In genomic region chr11:120226421-120227280, GRCm38 (mm10) we compare ENCODE assay signal across 8 mouse cellular contexts. TPM values are rescaled to one million over a fixed set of nuclear protein-coding genes. Genes with fewer than 3 reads are reported as not detected.
DNase-seq lines count a peak whose midpoint lies in the region; ATAC-seq and TF ChIP-seq lines count a peak whose summit lies in the region.

No protein-coding gene starts in this region.

- peak overlapping the region; percentile 55; the same call in 1 of the 2 replicates for H3K4me2 ChIP-seq in liver, embryonic 11.5 days
- no peak overlapping the region for H3K4me2 ChIP-seq in liver, embryonic 12.5 days
- peak overlapping the region; percentile 92 for H3K4me2 ChIP-seq in hindbrain, embryonic 13.5 days
- no peak overlapping the region for H3K4me2 ChIP-seq in midbrain, postnatal 0 days (ENCODE audit: low read depth, low read length, poor library complexity, severe bottlenecking)

- no peak for TF ChIP-seq CTCF in midbrain, postnatal 0 days (IDR thresholded peaks at IDR 0.05)

- H3K27me3 ChIP-seq in liver, embryonic 11.5 days (replicated peaks; ENCODE audit: control insufficient read depth, insufficient read depth, low read length), result peaks cover 33% of the 10 kb centered on the region
- peaks cover 93% of the 10 kb centered on the region for H3K27me3 ChIP-seq in liver, embryonic 12.5 days (replicated peaks)
- no peaks in the 10 kb centered on the region for H3K27me3 ChIP-seq in hindbrain, embryonic 13.5 days
- H3K27me3 ChIP-seq in midbrain, postnatal 0 days (ENCODE audit: insufficient read depth, low read length), result no peaks in the 10 kb centered on the region

- H3K4me1 ChIP-seq in liver, embryonic 11.5 days (replicated peaks; ENCODE audit: control insufficient read depth, insufficient read depth, low read length), result peaks cover 74% of the 10 kb centered on the region
- peaks cover 82% of the 10 kb centered on the region for H3K4me1 ChIP-seq in liver, embryonic 12.5 days
- H3K4me1 ChIP-seq in hindbrain, embryonic 13.5 days (replicated peaks), result peaks cover 79% of the 10 kb centered on the region
- peaks cover 52% of the 10 kb centered on the region for H3K4me1 ChIP-seq in midbrain, postnatal 0 days (ENCODE audit: insufficient read depth, low read length)

- no peak overlapping the region for H3K27ac ChIP-seq in liver, embryonic 11.5 days (ENCODE audit: low read depth, low read length)
- H3K27ac ChIP-seq in liver, embryonic 12.5 days, result no peak overlapping the region
- peak overlapping the region; percentile 100 for H3K27ac ChIP-seq in hindbrain, embryonic 13.5 days
- H3K27ac ChIP-seq in midbrain, postnatal 0 days (ENCODE audit: low read depth, low read length), result no peak overlapping the region

- 57% methylated on average over 12 of the region's 12 CpGs for WGBS in liver, embryonic 11.5 days
- 50% methylated on average over 12 of the region's 12 CpGs for WGBS in liver, embryonic 12.5 days (ENCODE audit: insufficient replicate concordance)
- WGBS in hindbrain, embryonic 13.5 days, result 63% methylated on average over 12 of the region's 12 CpGs
- 57% methylated on average over 12 of the region's 12 CpGs for WGBS in midbrain, postnatal 0 days

- H3K4me3 ChIP-seq in liver, embryonic 11.5 days (ENCODE audit: low read depth, low read length), result no peak overlapping the region
- H3K4me3 ChIP-seq in liver, embryonic 12.5 days, result no peak overlapping the region
- no peak overlapping the region for H3K4me3 ChIP-seq in hindbrain, embryonic 13.5 days
- H3K4me3 ChIP-seq in midbrain, postnatal 0 days (ENCODE audit: low read depth, low read length), result no peak overlapping the region

- DNase-seq in adrenal gland, postnatal 10 days, result peak; percentile 19
- DNase-seq in adrenal gland, adult 8-10 months, result no peak
- DNase-seq in liver, embryonic 11.5 days (ENCODE audit: low spot score), result no peak
- no peak for DNase-seq in midbrain, postnatal 0 days (ENCODE audit: low spot score)
- no peak for DNase-seq in left cerebral cortex, adult 11 months (ENCODE audit: low spot score)

- no peak for ATAC-seq in liver, embryonic 11.5 days (replicated peaks; ENCODE audit: low FRiP score)
- no peak for ATAC-seq in liver, embryonic 12.5 days
- no peak for ATAC-seq in hindbrain, embryonic 13.5 days (ENCODE audit: low FRiP score)
- no peak for ATAC-seq in midbrain, postnatal 0 days (ENCODE audit: low FRiP score)
- no peak for ATAC-seq in megakaryocyte, adult 5-6 weeks (ENCODE audit: poor library complexity, severe bottlenecking)

- H3K36me3 ChIP-seq in liver, embryonic 11.5 days (ENCODE audit: control insufficient read depth, insufficient read depth, low read length), result peaks cover 2% of the 10 kb centered on the region; the same call in 1 of the 2 replicates
- H3K36me3 ChIP-seq in liver, embryonic 12.5 days, result no peaks in the 10 kb centered on the region
- no peaks in the 10 kb centered on the region for H3K36me3 ChIP-seq in hindbrain, embryonic 13.5 days
- no peaks in the 10 kb centered on the region for H3K36me3 ChIP-seq in midbrain, postnatal 0 days (ENCODE audit: insufficient read depth, low read length)

- no peaks in the 10 kb centered on the region for H3K9me3 ChIP-seq in liver, embryonic 11.5 days (ENCODE audit: control insufficient read depth, low read length)
- H3K9me3 ChIP-seq in liver, embryonic 12.5 days (replicated peaks), result no peaks in the 10 kb centered on the region
- no peaks in the 10 kb centered on the region for H3K9me3 ChIP-seq in hindbrain, embryonic 13.5 days
- no peaks in the 10 kb centered on the region for H3K9me3 ChIP-seq in midbrain, postnatal 0 days (ENCODE audit: low read length)

- no peak overlapping the region for H3K9ac ChIP-seq in liver, embryonic 11.5 days (ENCODE audit: low read depth, low read length)
- no peak overlapping the region for H3K9ac ChIP-seq in liver, embryonic 12.5 days
- peak overlapping the region; percentile 100 for H3K9ac ChIP-seq in hindbrain, embryonic 13.5 days
- 0 out of 2 replicates have a peak overlapping the region, but pooled peaks have one; percentile 33 for H3K9ac ChIP-seq in midbrain, postnatal 0 days (replicated peaks; ENCODE audit: low read length, poor library complexity, severe bottlenecking)

RNA-seq across cellular contexts. Expression of gene Bahcc1, which starts 6.1 kb away (rescaled TPM):
- 10 to 100 TPM; 13.8 to 20.5 TPM for total RNA-seq in adrenal gland, postnatal 10 days (2021)
- 10 to 100 TPM; 16.6 to 24.5 (median 19.5) TPM for total RNA-seq in adrenal gland, adult 8-10 months (2022)
- polyA plus RNA-seq in liver, embryonic 11.5 days (2014; fragmentation: Nextera tagmentation; extraction: Ambion mirVana), result 6.7 and 8.8 TPM in 2 replicates
- 3.0 and 3.5 TPM in 2 replicates for polyA plus RNA-seq in liver, embryonic 12.5 days (2016; fragmentation: Nextera tagmentation; extraction: Ambion mirVana)
- polyA plus RNA-seq in hindbrain, embryonic 13.5 days (2015; fragmentation: Nextera tagmentation; extraction: Ambion mirVana), result 13.6 and 17.0 TPM in 2 replicates
- 39.9 and 49.8 TPM in 2 replicates for total RNA-seq in midbrain, postnatal 0 days (2014; rRNA removed)
- 5.9 and 9.5 TPM in 2 replicates for polyA plus RNA-seq in midbrain, postnatal 0 days (2015; fragmentation: Nextera tagmentation; extraction: Ambion mirVana)
- total RNA-seq in megakaryocyte, adult 5-6 weeks (2015), result 3.1 and 4.4 TPM in 2 replicates
- total RNA-seq in megakaryocyte, adult 5-6 weeks (2017), result 1.3 and 1.7 TPM in 2 replicates

Comparison
In these comparisons a context has a peak if more than half of its experiments do, and no peak if none do; other contexts are left out.
1. H3K4me2 ChIP-seq: peak in liver, embryonic 11.5 days (single experiment) and hindbrain, embryonic 13.5 days (single experiment); none in liver, embryonic 12.5 days (single experiment) and midbrain, postnatal 0 days (single experiment).
2. H3K9ac ChIP-seq: peak in hindbrain, embryonic 13.5 days (single experiment) and midbrain, postnatal 0 days (single experiment); none in liver, embryonic 11.5 days (single experiment) and liver, embryonic 12.5 days (single experiment).